Mouse (Mus musculus) thymus, adult 2 months (tissue): ENCODE data around the gene Adamts10.

Experiments used
- CTCF ChIP-seq: fragments of 200-500 bp; IDR thresholded peaks from 2 replicates; pipeline ENCODE4 v1.5.1; 2012; ENCODE audit warnings: mild to moderate bottlenecking, control low read depth, low read length, moderate library complexity, borderline replicate concordance; ENCODE audit not compliant: control insufficient read depth, poor library complexity, insufficient read depth; ENCODE audit errors: extremely low read depth
- POLR2A ChIP-seq: fragments of 200-500 bp; IDR thresholded peaks from 2 replicates; pipeline ENCODE4 v1.6.1; 2012; ENCODE audit warnings: mild to moderate bottlenecking, low read length, control low read depth, moderate library complexity; ENCODE audit not compliant: control insufficient read depth, poor library complexity, insufficient read depth; ENCODE audit errors: extremely low read depth

GRCm38 (mm10) chr17:33552113-33552512 lies 28.1 kb downstream of the Adamts10 start:
- TF ChIP-seq CTCF (no peak), POLR2A (no peak)
